Mouse (Mus musculus): Measurements from ENCODE around the gene Lrmda. TPM values are rescaled to one million over a fixed set of nuclear protein-coding genes. Genes with fewer than 3 reads are reported as not detected.

Gene Lrmda
- total RNA-seq (2021) = 1 to 10 TPM; 2.6 to 2.9 TPM
- long read RNA-seq, experiment 1 = 0 reads
- long read RNA-seq, experiment 2 = 0 reads

DNA sequence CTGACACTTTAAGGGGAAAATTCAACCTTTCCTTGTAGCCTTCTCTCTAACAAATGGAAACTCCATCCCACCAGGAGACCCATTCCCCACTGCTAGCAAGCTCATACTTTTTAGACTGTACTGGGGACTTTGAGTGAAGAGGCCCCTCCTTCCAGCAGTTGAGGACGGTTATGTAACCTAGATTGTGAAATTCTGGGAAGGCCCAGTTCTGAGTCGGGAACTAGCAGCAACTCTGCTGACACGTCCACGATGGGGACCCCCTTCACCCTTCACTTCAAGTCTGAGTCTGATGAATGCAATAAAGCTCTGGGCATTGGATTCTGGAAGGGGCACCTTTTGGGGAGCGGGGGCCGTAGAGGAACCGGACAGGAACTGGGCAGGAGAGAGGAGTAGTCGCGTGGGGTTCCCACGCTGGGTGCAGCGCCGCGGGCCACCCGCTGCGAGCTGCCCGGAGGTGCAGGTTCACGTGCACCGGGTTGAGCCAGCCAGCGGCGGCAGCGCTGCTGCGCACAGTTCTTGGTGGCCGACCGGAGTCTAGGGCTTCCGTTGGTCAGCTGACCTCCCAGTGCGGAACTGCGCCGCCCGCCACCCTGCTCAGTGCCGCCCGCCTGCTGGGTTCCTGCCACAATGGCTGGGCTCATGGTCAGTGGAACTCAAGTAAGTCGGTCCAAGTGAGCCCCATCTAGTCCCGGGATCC, at the start of gene Lrmda:
Gene Lrmda (plus strand): TSS at position 461 of the 697 bp plus-strand sequence.
- H3K4me3 ChIP-seq = peak within 1 kb of the TSS; percentile 82
- peak; percentile 88 for DNase-seq
- peak within 1 kb of the TSS; percentile 90 for H3K27ac ChIP-seq
- TF ChIP-seq CTCF (IDR thresholded peaks at IDR 0.05) = peak; percentile 18; the same call in 1 of the 2 replicates
- intact Hi-C loops (cut with DNase I) = loop anchor here (2.0 kb wide), 1 partner anchor 31 kb away; the partner anchor contains the start of gene Zfp503

DNA sequence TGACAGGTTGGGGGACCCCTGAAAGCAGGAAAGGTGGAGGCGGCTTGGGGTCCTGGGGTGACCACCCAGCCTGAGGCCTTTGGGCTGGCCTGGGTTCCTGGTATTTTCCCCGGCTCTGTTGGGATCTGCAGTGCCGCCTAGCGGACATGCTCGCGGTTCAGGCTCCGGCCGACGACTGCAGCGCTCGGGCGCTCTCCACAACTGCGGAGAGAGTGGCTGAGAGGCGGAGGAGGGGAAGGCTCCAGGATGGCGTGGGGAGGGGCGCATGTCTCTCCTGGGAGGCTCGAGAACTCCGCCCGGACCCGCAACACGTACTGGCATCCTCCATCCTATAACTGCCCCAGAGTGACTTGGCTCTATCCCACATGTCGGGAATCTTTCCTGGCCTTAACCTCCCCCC, 38.0 kb upstream of the Lrmda start:
- H3K27ac ChIP-seq = peak overlapping the region; percentile 99
- intact Hi-C loops (cut with DNase I) = loop anchor here (10.0 kb wide), 1 partner anchor 1423 kb away; no protein-coding TSS in a partner anchor
- peak; percentile 88 for DNase-seq
- peak overlapping the region; percentile 76 for H3K4me3 ChIP-seq
- peak; percentile 93; the same call in 1 of the 2 replicates for TF ChIP-seq CTCF (IDR thresholded peaks at IDR 0.05)

DNA sequence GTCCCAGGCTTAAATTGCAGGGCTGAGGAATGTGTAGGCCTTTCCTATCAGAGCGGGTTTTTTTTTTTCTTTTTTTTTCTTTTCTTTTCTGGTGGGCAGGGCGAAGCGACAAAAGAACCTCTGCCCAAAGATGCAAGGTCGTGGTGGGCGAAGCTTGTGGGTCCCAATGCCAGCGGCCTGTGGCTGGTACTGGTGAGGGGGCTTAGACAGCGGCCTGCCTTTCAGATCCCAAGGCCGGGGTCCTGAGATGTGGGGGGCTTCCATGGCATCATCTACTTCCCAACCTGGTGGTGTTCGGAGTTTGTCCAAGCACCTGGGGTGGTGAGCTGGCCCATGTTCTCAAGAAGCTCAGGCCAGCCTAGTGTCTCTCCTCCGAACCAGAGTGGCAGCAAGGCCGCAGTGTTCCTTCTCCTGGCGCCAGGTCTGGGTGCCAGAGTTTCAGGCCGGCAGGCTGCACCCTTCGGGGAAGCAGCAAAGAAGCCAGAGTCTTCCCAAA, 37.4 kb upstream of the Lrmda start:
- intact Hi-C loops (cut with DNase I) = loop anchor here (10.0 kb wide), 1 partner anchor 1423 kb away; no protein-coding TSS in a partner anchor
- peak overlapping the region; percentile 76 for H3K4me3 ChIP-seq
- peak overlapping the region; percentile 99 for H3K27ac ChIP-seq
- TF ChIP-seq CTCF (IDR thresholded peaks at IDR 0.05) = no peak
- DNase-seq = peak; percentile 65

DNA sequence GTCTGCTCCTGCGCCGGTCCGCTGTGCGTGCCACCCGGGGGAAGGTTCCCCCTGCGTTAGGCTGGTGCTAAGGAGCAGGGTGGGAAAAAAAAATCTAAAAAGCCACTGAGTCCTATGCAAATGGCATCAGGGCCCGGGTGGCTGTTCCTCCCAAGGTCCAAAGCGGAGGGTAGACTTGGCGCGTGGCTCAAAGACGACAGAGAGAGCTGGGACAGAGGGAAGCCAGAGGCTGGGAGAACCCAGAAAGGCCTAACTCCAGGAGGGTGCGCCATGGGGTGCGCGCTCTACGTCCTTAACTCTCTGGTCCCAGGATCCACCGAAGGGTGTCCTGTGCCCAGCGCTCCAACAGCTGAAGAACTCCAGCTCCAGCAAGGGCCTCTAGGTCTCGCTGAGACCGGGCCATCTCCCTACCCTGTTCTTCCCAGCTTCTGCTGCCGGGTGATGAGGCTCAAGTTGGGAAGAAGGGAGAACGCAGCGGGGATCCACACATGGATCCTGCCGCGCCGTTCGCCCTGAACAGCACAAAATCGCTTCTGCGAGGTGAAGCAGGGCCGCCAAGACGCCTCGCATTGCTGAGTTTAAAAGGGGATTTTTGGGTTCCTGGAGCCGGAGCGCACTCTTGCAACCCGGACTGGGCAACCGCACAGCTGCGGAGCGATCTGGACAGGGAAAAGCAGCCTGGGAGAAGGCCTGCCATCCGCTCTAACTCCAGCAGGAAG, 36.8 kb upstream of the Lrmda start:
- DNase-seq = peak; percentile 67
- Histone ChIP-seq H3K4me3 (peak overlapping the region; percentile 76), H3K27ac (peak overlapping the region; percentile 99)
- no peak for TF ChIP-seq CTCF (IDR thresholded peaks at IDR 0.05)
- intact Hi-C loops (cut with DNase I) = loop anchor here (10.0 kb wide), 1 partner anchor 1422 kb away; no protein-coding TSS in a partner anchor

DNA sequence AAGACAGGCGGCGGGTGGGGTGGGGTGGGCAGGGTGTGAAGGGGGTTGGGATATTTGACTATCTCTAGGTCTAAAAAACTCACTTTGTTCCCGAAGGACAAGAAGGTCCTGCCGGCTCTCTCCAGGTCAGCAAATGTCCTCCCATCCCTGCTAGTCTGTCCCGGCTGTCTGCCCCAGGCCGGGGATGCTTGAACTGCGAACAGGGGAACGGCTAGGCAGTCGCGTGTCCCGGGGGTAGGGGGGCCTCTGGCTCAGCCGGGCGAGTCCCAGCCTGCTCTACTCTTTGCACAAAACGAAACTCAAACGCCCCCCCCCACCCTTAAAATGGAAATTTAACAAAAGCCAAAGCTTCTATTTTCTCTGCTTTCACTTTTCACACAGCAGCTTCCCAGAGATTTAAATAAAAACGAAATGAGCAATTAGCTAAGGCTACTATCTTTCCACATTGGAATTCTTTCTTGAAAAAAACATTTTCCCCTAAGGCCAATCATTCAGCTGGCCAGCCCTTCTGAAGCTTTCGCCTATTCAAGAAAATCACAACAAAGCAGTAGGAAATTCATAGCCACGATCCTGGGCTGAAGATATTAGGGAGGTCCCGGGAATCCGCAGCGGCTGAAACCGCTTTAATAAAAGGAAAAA, 36.1 kb upstream of the Lrmda start:
- peak; percentile 68 for DNase-seq
- Histone ChIP-seq H3K4me3 (peak overlapping the region; percentile 76), H3K27ac (peak overlapping the region; percentile 99)
- TF ChIP-seq CTCF (IDR thresholded peaks at IDR 0.05) = no peak
- intact Hi-C loops (cut with DNase I) = loop anchor here (10.0 kb wide), 1 partner anchor 1421 kb away; no protein-coding TSS in a partner anchor

DNA sequence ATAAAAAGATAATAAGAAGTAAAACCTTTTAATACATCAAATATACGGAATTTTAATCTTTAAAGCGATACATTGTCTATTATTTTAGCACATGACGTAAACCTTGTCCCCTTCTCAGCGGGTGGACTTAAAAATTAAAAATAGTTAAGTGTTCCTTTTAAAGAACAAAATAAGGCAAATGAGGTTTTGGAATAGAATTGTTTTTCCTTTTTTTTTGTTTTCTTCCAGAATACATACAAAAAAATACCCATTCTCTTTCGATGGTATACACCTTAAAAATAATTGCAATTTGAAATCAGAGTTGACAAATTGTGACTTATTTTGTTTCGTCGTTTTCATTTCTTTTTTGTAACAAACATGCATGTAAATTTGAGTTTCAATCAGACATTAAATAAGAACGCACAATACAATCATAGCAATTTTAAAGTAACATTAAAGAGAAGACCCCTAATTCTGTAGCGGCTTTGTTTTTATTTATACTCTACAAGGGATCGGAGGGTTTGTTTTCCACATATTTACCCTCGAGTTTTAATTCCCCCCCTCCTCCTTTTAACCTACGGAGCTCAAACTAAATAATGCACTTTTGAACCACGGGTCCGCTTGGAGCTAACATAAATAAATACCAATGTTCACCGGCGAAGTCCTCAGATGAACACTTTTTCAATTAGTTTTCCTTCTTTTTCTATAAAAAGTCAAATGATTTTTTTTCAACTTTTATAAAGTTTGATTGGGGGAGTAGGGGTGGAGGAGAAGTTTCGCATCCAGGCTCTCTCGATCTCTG, 35.4 kb upstream of the Lrmda start:
- intact Hi-C loops (cut with DNase I) = loop anchor here (10.0 kb wide), 1 partner anchor 1421 kb away; no protein-coding TSS in a partner anchor
- no peak for DNase-seq
- Histone ChIP-seq H3K27ac (peak overlapping the region; percentile 99), H3K4me3 (peak overlapping the region; percentile 76)
- TF ChIP-seq CTCF (IDR thresholded peaks at IDR 0.05) = no peak

DNA sequence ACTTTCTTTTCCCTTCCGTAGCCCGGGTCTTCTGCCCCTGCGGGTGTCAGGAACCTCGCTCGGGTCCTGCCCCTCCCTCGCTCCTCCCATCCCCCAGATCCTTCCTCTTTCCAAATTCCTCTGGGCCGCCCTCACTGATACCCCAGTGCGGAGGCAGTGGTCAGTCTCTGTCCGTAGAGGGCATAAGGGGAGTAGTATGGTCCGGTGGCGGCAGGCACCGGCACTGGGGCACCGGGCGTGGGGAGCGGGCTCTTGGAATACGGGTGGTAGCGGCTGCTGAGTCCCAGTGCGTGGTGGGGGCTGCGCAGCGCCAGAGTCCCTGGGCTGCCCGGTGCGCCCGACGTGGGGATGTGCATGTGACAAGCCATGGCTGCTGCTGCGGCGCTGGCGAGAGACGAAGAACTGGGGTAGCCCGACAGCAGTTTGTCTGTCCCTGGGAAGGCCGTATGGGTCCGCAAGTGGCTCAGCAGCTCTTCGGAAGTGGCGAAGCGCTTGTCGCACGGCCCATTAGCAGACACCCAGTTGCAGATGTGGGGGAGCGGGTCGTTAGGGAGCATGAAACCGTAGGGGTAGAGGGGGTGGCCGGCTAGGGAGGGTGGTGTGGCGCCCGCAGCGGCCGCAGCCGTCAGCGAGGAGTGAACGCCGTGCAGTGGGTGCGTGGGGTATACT, 34.6 kb upstream of the Lrmda start:
- DNase-seq = peak; percentile 63
- intact Hi-C loops (cut with DNase I) = loop anchor here (5.0 to 10.0 kb wide), 4 partner anchors 457 to 1420 kb away; no protein-coding TSS in a partner anchor
- peak overlapping the region; percentile 99 for H3K27ac ChIP-seq
- H3K4me3 ChIP-seq = peak overlapping the region; percentile 76
- TF ChIP-seq CTCF (IDR thresholded peaks at IDR 0.05) = no peak

DNA sequence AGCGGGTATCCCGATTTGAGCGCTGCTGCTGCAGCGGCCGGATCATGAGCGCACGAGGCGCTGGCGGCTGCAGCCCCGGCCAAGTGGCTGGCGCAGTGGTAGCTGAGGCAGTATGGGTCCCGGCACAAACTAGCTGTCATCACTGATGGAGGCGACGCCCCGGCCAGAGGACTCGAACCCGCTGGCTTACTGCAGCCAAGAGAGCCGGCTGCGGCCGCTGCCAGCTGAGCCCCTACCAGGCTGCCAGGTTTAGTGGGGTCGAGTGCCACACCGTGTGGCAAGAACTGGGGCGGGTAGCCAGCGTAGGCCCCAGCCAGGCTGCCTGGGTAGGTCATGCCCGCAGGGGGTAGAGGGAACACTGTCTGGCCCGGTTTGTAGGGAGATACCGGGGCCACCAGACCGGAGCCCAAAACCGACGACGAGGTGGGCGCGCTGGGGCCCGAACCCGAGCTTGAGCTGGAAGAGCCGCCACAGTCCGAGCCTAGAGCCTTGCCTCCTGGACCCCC, 34.0 kb upstream of the Lrmda start:
- intact Hi-C loops (cut with DNase I) = loop anchor here (5.0 to 10.0 kb wide), 4 partner anchors 457 to 1419 kb away; no protein-coding TSS in a partner anchor
- peak; percentile 78 for DNase-seq
- TF ChIP-seq CTCF (IDR thresholded peaks at IDR 0.05) = no peak
- H3K4me3 ChIP-seq = peak overlapping the region; percentile 76
- H3K27ac ChIP-seq = peak overlapping the region; percentile 99

DNA sequence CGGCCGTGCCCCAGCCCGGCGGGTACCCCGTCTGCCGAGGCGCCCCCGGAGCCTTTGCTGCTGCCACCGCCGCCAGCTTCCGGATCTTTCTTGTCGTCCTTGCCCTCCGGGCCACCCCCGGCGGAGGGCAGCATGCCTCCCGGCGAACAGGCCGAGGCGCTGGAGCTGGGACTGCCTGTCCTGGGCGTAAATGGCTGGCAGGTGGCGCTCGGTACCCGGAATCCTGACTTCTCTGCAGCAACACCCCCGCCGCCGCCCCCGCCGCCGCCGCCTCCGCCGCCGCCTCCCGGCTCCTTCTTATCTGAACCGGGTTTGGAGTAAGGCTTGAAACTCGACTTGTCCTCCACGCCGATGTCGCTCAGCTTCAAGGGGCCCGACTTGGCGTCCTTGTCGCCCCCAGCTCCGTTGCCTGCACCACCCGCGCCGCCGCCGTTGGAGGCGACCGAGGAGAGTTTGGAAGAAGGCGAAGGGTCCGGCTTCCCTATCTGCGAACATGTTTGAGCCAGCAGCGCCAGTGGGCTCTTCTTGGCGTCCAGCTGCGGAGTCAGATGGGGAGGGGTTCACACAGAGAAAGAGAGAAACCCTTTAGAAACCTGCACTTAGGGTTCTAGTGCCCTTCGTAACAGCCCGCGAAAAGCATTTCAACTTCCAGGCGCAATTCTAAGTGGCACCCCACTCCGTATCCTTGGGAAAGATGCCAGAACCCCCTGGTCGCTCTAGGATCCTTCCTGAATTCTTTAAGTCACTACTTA, 33.4 kb upstream of the Lrmda start:
- peak overlapping the region; percentile 99 for H3K27ac ChIP-seq
- peak overlapping the region; percentile 76 for H3K4me3 ChIP-seq
- TF ChIP-seq CTCF (IDR thresholded peaks at IDR 0.05) = peak; percentile 88
- intact Hi-C loops (cut with DNase I) = loop anchor here (1.0 to 10.0 kb wide), 6 partner anchors 456 to 1419 kb away; no protein-coding TSS in a partner anchor
- DNase-seq = peak; percentile 94

All from gastrocnemius, adult 2 months (tissue).